Mouse (Mus musculus): ENCODE measurements around the gene Abca7.
A peak's percentile ranks its signal among the peaks of the same experiment; 100 is the strongest.
"Not testable (repeated sequence)": the region's sequence is repeated elsewhere in the genome, so short reads cannot be mapped to it uniquely, and the experiment has no call there.

The Abca7 gene

DNA sequence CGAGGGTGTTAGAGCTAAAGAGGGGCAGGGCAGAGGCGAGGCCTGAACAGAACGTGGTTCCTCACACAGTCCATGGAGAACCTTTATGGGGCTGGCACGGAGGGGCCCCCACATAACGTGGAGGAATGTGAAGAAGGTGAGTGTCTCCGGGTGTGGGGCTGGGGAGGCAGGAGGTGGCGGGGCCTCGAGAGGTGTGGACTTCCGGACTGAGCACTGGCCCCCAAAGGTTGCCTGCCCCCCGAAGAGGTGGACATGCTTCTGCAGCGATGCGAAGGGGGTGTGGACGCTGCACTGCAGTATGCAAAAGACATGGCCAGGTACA lies 25.0 kb downstream of the Abca7 start:
- DNase-seq (ENCODE audit: low spot score) = no peak

DNA sequence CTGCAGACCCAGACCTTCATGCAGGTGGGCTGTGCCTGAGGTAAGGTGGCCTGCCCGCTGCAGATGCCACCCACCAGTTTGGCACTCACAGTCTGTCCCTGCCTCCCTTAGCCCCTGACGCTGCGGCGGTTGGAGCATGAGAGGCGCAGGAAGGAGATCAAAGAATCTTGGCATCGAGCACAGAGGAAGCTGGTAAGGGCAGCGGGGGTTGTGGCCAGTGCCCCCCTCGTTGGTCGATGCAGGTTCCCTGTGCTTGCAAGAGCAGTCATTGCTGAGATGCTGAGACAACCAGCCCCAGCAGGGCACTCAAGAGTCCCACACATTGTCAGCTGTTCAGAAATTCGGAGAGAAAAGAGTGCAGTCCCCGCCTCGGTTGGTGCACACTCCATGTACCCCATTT lies 25.9 kb downstream of the Abca7 start:
- DNase-seq (ENCODE audit: low spot score) = no peak

DNA sequence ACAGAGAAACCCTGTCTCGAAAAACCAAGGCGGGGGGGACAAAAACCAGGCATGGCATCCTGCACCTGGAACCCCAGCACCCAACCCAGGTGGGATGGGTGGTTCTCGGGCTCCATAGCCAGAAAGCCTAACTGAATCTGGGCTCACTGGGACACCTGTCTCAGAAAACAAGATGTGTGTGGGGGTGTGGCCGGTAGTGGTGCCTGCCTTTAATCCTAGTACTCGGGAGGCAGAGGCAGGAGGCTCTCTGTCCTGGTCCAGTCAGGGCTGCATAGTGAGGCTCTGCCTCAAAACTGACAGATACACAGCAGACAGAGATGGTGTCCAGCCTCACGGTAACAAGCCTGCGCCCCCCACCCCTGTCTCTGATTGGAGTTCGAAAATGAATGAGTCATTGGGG lies 26.5 kb downstream of the Abca7 start:
- no peak for DNase-seq (ENCODE audit: low spot score)

DNA sequence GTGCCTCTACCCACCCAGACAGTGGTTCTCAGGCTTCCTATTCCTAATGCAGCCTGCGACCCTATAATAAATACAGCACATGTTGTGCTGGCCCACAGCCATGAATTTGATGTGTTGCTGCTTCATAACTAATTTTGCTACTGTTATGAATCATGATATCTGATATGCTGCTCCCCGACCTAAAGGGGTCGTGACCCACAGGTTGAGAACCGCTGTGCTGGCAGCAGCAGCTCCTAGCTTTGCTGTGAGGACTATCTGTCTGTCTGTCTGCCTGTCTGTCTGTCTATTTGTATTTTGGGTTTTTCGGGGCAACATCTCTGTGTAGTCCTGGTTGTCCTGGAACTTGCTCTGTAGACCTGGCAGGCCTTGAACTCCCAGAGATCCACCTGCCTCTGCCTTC lies 27.5 kb downstream of the Abca7 start:
- DNase-seq (ENCODE audit: low spot score) = no peak

DNA sequence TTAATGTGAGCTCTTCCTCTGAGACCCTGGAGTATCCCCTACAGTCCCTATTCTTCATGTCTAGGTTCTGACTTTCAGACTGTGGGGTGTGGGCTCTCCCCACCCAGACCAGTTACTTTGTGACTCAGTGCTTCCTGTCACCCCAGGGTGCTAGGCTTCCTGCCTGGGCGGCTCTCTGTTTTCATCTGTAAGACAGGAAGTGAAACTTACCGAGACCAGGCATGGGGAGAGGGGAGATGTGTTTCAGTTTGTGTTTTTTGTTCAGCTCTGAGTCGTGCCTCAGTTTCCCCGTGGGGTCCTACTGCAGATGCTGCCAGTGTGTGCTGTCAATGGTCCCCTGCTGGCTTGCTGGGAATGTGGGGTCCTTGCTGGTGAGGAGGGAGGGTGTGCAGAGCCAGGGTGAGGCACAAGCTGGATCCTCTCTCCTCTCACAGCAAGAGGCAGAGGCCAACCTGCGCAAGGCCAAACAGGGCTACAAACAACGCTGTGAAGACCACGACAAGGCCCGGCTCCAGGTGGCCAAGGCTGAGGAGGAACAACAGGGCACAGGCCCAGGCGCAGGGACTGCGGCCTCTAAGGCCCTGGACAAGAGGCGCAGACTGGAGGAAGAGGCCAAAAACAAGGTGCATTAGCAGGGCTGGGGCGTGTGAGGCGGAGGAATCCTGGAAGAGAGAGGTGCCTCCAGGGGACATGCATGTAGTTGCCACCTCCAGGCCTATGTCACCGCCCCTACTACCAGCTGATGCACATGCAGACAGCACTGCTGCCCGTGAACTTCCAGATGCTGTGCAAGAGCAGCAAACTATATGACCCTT lies 28.1 kb downstream of the Abca7 start:
- no peak for DNase-seq (ENCODE audit: low spot score)

DNA sequence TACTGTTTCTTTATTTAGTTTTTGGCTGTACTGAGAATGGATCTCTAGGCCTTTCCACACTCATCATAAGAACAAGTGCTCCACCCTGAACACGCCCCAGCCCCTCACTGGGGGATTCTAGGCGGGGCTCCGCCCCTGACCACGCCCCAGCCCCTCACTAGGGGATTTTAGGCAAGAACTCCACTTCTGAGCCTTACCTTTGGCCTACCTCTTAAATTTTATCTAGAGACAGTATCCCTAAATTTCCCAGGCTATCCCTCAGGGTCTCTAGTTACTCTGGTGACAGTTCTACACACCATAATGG lies 28.7 kb downstream of the Abca7 start:
- DNase-seq (ENCODE audit: low spot score) = no peak

DNA sequence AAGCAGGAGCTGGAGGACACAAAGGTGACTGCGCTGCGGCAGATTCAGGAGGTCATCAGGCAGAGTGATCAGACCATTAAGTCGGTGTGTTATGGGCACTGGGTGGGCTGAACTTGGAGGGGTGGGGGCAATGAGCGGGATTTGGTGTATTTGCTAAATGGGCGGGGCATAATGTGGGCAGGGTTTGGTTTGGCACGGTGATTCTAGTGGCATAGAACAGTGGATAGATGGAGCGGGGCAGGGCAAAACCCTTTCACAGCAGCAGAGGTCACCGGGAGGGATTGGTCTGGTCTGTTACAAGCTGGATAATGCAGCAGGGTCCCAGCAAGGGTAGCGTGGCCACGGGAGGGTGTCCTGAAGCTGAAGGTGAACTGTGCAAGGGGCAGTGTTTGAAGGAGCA lies 29.2 kb downstream of the Abca7 start:
- no peak for DNase-seq (ENCODE audit: low spot score)

DNA sequence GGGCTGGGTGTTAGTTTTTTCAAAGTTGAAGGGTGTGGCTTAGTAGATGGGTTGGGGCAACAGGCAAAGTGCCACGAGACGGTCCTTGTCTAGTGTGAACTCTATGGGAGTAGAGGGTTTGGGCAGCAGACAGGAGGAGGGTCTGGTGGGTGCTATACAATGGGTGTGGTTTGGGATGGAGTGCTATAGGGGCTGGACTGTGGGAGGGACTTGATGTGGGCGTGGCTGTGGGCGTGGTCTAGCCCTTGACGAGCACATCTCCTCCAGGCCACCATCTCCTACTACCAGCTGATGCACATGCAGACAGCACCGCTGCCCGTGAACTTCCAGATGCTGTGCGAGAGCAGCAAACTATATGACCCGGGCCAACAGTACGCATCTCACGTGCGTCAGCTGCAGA lies 29.6 kb downstream of the Abca7 start:
- no peak for DNase-seq (ENCODE audit: low spot score)

DNA sequence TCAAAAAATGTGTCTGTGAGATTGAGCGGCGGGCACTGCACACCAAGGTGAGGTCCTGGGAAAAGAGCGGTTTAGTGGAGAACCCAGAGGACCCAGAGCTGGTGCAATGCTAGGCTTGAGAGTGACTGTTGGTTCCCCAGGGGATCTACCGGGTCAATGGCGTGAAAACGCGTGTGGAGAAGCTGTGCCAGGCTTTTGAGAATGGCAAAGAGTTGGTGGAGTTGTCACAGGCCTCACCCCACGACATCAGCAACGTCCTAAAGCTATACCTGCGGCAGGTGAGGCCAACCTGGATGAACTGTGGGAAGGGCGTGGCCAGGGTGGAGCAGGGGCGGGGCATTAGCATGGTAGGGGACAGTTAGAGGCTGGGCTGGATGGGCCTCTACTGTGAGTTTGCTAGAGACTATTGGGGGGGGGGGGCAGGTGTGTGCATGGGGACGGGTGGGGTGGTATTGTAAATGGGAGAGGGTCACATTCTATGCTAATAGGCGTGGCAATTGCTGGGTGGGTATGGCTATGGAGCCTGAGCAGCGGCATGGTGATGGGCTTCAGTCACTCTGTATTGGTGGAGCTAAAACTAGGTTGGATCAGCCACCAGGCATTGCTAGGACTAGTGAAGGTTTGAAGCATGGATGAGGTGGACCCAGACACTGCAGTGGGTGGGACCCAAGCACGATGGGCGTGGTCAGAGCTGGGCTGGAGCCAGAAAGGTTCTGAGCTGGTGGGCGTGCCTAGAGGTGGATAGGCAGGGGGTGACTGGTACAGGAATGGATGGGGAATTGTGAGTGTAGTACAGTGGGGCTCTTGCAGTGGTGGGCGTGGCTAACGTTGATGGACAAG lies 31.6 kb downstream of the Abca7 start:
- no peak for DNase-seq (ENCODE audit: low spot score)

DNA sequence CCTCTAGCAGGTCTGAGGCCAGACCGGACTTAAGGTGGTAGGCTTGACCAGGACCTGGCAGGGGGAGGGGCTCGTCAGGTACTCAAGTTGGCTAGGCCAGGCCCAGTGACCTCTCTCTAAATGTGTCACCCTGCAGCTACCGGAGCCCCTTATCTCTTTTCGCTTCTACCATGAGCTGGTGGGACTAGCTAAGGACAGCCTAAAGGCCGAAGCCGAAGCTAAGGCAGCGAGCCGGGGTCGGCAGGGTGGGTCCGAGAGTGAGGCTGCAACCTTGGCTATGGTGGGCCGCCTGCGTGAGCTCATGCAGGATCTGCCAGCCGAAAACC lies 32.2 kb downstream of the Abca7 start:
- DNase-seq (ENCODE audit: low spot score) = no peak

DNA sequence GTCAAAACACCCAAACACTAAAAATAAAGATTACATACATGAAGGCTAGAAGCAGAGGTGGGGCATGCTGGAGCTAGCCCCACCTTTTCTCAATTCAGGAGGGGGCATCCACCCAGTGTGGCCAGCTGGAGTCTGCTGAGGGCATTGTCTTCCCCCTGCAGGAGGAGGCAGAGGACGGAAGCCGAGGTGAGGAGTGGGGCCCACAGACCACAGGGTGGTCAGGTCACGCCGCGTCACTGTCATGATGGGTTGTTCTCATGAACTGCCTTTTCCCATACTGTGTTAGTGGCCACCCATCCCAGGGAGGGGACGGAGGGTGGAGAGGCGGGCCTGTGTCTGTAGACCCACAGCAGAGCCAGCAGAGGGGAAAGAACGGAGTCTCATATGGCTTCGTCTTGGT lies 33.9 kb downstream of the Abca7 start:
- DNase-seq (ENCODE audit: low spot score) = no peak

DNA sequence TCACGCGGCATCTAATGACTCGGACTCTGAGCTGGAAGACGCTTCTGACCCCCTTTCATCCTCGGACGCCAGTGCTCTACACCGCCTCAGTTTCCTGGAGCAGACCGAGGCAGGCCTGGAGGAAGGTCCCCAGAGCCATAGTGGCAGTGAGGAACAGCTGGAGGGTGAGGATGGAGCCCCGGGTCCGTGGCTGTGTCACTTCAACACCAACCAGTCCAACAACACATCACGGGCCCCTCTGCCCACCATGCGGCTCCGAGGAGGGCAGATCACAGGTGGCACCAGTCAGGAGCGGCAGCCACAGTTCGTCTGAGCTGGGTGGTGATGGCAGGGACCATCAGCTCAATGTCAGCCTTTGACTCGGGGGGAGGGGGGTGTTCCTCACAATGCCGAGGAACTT lies 34.4 kb downstream of the Abca7 start:
- no peak for DNase-seq (ENCODE audit: low spot score)

DNA sequence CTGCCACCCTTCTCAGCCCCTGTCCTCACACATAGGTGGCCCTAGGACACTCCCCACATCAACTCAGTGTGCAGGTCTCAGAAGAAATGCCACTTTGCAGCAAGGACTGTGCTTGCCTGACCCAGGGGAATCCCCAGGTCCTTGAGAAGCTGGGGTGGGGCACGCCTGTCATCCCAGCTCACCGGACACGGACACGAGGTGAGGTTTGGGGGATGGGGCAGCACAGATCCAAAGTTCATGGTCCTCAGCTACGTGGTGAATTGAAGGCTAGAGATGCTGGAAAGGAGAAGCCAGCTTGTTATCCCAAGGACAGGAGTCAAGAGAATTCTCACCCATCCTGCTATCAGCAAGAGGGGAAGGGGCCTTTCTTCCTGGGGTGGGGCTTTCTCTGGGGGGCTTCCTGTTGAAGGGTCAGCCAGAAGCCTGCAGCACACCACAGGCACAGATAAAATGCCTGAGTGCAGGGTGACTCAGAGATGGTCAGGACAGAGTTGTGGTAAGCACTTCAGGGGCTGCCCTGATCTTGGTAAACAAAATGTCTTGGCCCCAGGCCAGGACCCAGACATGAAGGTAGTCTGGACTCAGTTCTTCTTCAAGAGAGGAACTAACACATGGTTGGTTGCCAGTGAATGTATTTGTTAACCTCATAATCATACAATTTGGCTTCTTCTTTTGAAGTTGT lies 36.6 kb downstream of the Abca7 start:
- no peak for DNase-seq (ENCODE audit: low spot score)

DNA sequence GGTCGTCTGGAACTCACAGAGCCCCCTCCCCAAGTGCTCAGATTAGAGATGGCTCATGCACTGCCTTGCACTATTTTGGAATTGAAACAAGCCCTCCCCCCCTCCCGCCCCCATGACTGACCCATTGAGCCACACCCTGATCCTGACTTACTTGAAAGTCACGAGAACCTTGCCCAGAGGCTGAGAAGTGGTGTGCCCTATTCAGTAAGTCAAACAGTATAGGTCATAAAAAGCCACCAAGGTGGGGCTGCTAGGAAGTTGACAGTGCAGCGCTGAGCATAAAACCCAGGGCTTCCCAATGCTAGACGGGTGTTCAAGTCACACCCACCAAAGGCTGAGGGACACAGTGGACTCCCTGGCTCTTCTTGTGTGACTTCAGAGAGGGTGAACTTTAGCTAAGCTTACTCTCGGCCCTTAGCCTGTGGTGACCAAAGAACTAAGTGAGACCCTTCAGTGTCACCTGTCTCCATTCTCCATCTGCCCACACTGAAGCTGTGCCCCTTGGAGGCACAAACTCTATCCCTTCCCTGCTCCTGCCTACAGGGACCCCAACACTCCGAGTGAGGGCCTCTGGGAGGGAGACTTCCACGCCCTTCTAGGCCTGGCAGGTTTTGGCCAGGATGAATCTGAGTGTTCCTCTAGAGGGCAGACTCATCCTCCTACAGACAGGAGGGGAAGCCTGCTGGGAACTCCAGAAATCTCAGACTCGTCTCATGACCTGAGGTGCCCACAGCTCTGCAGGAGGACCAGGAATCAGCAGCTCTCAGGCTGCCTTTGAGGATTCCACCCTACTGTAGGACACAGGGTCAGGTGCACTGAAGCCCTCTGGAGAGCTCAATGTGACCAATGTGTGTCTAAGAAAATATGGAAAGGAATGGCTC lies 37.5 kb downstream of the Abca7 start:
- DNase-seq (ENCODE audit: low spot score) = no peak

DNA sequence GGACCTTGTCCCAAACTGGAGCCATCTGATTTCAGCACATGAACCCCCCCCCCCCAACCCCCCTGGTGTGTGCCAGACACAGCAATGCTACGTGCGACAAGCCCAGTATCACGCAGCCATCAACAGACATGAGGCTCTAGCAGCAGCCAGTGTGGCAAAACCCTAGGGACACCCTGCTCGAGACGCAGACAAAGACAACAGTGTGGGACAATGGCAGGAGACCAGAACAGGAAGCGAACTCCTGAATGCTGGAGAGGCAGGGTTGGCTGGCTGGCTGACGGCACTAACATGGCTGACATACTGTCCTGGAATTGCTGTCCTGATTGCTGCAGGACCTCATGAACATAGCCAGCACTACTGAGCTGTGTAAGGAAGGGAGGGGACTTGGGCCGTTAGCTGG lies 38.9 kb downstream of the Abca7 start:
- DNase-seq (ENCODE audit: low spot score) = no peak

DNA sequence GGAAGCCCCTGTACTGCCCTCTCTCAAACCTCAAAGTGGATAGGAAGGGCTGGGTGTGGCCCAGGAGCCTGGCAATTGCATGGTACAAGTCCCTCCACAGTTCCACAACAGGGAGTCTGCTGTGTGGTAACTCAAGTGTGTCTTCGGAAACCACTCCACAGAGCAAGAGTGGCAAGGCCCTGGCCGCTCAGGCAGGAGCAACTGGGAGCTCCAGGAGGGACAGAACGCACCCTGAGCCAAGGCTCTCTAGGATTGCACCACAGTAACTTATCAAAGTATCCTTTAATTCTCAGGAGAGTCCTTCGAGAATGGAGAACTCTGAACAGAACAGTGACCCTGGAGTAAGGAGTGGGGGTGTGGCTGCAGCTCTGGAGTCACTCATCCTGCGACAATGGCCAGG lies 39.4 kb downstream of the Abca7 start:
- no peak for DNase-seq (ENCODE audit: low spot score)

DNA sequence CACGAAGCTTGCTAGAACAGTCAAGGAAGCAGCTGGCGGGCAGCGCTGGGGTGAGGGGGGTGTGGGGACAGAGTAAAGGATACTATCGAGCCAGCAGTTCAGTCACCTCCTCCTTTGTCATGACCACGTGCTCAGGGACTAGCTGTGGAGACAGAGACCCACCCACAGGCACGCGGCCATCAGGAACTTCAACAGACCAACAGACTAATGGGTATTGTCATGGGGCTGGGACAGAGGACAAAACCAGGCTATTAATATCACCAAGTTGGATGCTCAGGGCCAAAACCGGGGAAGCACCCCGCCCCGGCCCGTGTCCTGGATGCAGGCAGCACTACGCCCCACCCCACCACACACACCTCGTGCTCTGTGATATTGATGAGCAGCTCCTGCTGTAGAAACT lies 40.5 kb downstream of the Abca7 start:
- no peak for DNase-seq (ENCODE audit: low spot score)

DNA sequence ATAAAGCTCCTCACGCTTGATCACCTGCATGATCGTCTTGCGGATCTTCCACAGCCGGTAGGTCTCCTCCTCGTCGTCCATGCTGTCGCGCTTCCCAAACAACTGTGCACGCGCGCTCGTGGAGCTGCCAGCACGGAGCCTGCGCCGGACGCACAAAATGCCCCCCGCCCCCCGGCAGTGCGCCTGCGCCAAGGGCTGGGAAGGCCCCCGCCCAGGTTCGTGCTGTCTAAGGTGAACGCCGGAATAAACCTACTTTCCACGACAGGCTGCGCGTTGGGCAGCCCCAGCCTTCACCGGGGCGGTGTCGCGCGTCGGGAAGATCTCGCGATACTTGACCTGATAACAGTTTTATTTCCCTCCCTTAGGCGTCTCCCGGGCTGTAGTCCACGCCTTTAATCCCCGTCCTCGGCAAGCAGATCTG lies 43.3 kb downstream of the Abca7 start, which contains the start of gene Polr2e:
TSS of gene Polr2e (minus strand) at position 237 of the 421 bp plus-strand sequence.
- DNase-seq (ENCODE audit: low spot score) = peak; percentile 79

DNA sequence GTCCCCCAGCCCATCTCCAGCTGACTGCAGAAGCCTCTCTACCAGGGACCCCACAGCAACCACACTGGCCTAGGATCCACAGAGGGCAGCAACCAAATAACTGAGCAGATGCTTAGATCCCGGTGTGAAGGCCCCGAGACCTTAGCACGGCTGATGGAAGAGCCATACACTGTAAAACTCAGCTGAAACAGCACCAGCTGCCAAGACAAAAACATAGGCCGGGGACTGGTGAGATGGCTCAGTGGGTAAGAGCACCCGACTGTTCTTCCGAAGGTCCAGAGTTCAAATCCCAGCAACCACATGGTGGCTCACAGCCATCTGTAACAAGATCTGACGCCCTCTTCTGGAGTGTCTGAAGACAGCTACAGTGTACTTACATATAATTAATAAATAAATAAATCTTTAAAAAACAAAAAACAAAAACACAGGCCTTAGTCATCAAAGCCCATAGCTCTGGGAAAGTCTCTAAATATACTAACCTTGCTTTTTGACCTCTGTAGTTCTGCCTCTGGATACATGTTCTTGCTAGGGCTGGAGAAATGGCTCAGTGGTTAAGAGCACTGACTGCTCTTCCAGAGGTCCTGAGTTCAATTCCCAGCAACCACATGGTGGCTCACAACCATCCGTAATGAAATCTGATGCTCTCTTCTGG lies 45.2 kb downstream of the Abca7 start:
- DNase-seq (ENCODE audit: low spot score) = not testable (repeated sequence)

DNA sequence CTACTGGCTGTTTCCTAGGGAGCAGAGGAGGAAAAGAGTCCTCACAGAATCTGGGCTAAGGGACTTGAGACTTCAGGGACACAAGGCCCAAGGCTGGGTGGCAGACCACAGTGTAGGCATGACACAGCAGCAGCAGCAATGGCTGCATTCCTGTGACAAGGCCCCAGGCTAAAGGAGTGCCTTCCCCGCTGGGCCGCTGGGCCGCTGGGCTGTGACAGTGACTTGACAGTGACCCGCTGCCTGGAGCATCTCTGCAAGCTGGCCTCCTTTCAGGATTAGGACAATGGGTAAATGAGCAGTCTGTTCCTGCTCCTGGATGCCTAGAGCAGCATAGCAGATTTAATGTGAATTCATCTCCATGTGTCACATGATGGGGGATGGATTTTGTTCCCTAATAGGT lies 47.8 kb downstream of the Abca7 start:
- no peak for DNase-seq (ENCODE audit: low spot score)

DNA sequence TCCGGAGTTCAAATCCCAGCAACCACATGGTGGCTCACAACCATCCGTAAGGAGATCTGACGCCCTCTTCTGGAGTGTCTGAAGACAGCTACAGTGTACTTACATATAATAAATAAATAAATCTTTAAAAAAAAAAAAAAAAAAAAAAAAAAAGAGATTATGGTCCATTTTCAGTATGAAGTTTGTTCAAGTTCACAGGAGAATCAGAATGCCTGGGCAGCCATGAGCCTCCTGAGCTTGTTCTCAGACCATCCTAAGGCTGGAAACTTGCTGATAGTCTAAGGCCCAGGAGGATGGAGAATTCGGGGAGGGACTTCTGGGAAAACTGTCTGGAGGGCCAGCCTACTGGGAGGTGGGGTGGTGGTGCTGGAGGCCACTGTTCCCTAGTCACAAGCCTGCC lies 49.1 kb downstream of the Abca7 start:
- DNase-seq (ENCODE audit: low spot score) = not testable (repeated sequence)

DNA sequence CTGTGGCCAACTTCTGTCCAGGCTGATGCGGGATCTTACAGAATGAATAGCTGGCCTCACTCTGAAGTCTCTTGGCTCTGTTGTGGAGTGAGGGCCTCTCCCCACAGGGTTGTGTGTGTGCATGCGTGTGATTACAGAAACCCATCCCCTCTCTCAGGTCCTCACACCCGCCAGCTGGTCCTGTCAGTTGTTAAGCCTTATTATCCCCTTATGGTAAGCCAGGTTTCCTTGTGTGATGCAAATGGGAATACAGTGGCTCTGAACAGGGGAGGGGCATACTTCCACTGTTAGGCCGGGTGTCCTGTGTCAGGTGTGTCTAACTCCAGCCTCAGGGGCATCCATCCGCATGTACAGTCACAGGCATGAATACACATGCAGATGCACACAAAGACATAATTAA lies 49.5 kb downstream of the Abca7 start:
- DNase-seq (ENCODE audit: low spot score) = no peak

Measured in urinary bladder, postnatal 10 days (tissue).